Mouse (Mus musculus) midbrain, embryonic 16.5 days (tissue): ENCODE data around the gene Ephb3. TPM values are rescaled to one million over a fixed set of nuclear protein-coding genes. Genes with fewer than 3 reads are reported as not detected.

ENCODE experiments used
- ATAC-seq: fragments of 200-750 bp; cut with Nextera tagmentation; 2 replicates; pipeline ENCODE4 v1.8.0; 2017; ENCODE audit warnings: moderate TSS enrichment
- H3K27ac ChIP-seq: fragments of 300-500 bp; sonication (generic); 2 replicates; pipeline ENCODE4 v1.5.1; 2014; ENCODE audit warnings: mild to moderate bottlenecking, low read length, mixed read lengths
- H3K27me3 ChIP-seq: fragments of 300-500 bp; sonication (generic); 2 replicates; pipeline ENCODE4 v1.6.1; 2014; ENCODE audit warnings: low read depth, low read length, mixed read lengths; ENCODE audit not compliant: control insufficient read depth, insufficient read depth
- H3K36me3 ChIP-seq: fragments of 300-500 bp; sonication (generic); 2 replicates; pipeline ENCODE4 v1.6.1; 2014; ENCODE audit warnings: mild to moderate bottlenecking, low read length, moderate library complexity, mixed read lengths; ENCODE audit not compliant: control insufficient read depth, insufficient read depth
- H3K4me1 ChIP-seq: fragments of 300-500 bp; sonication (generic); 2 replicates; pipeline ENCODE4 v1.6.1; 2014; ENCODE audit warnings: mild to moderate bottlenecking, low read length, mixed read lengths; ENCODE audit not compliant: control insufficient read depth, insufficient read depth
- H3K4me2 ChIP-seq: fragments of 300-500 bp; sonication (generic); 2 replicates; pipeline ENCODE4 v1.6.1; 2014; ENCODE audit warnings: mild to moderate bottlenecking, low read length, mixed read lengths
- H3K4me3 ChIP-seq: fragments of 300-500 bp; sonication (generic); 2 replicates; pipeline ENCODE4 v1.5.1; 2014; ENCODE audit warnings: low read depth, mild to moderate bottlenecking, low read length, moderate library complexity, mixed read lengths
- H3K9ac ChIP-seq: fragments of 300-500 bp; sonication (generic); 2 replicates; pipeline ENCODE4 v1.6.1; 2014; ENCODE audit warnings: low read depth, low read length, mixed read lengths
- H3K9me3 ChIP-seq: fragments of 300-500 bp; sonication (generic); replicated peaks from 2 replicates; pipeline ENCODE4 v1.6.1; 2014; ENCODE audit warnings: mild to moderate bottlenecking, low read length, mixed read lengths; ENCODE audit not compliant: control insufficient read depth, poor library complexity, severe bottlenecking
- WGBS: fragments of 180-500 bp; shearing (Covaris S2); extraction: QIAGEN DNeasy Blood & Tissue Kit; methylation state at CpG from one replicate; pipeline ENCODE4 v1.1.7; 2014; 5-methylcytosine and 5-hydroxymethylcytosine counted together
- polyA plus RNA-seq: library from polyadenylated mRNA; unstranded; fragments of >200 nt; fragmentation: Nextera tagmentation; extraction: Ambion mirVana; gene quantifications from 2 replicates; pipeline ENCODE4 v1.2.1, GENCODE M21; 2015

The Ephb3 gene
- polyA plus RNA-seq, 1 experiment from 2014 or later: 11.3 TPM

GRCm38 (mm10) chr16:21235135-21235534 is 30.6 kb downstream of the Ephb3 start:
- H3K4me2 ChIP-seq: no peak overlapping the region
- H3K9ac ChIP-seq: no peak overlapping the region
- H3K4me3 ChIP-seq: no peak overlapping the region
- H3K27me3 ChIP-seq: no peaks in the 10 kb centered on the region
- WGBS: 71% methylated on average over 8 of the region's 8 CpGs
- no peak for ATAC-seq
- 0 out of 2 replicates have a peak, but pooled peaks cover 2% of the 10 kb centered on the region for H3K4me1 ChIP-seq
- no peaks in the 10 kb centered on the region for H3K36me3 ChIP-seq
- no peaks in the 10 kb centered on the region for H3K9me3 ChIP-seq
- no peak overlapping the region for H3K27ac ChIP-seq

- Histone ChIP-seq H3K4me2 (no peak overlapping the region), H3K27ac (no peak overlapping the region), H3K9me3 (no peaks in the 10 kb centered on the region), H3K36me3 (no peaks in the 10 kb centered on the region), H3K9ac (no peak overlapping the region), H3K4me3 (no peak overlapping the region), H3K27me3 (peaks cover 4% of the 10 kb centered on the region; the same call in 1 of the 2 replicates), H3K4me1 (0 out of 2 replicates have a peak, but pooled peaks cover 2% of the 10 kb centered on the region)
- WGBS: 8% methylated on average over 5 of the region's 5 CpGs
- ATAC-seq: 0 out of 2 replicates have a peak, but pooled peaks have one; percentile 47
These were observed 34.2 kb downstream of the Ephb3 start for GRCm38 (mm10) chr16:21238722-21239121.

GRCm38 (mm10) chr16:21240547-21240946 is 36.0 kb downstream of the Ephb3 start:
- Histone ChIP-seq H3K4me1 (peaks cover 5% of the 10 kb centered on the region; the same call in 1 of the 2 replicates), H3K4me2 (no peak overlapping the region), H3K36me3 (no peaks in the 10 kb centered on the region), H3K9ac (no peak overlapping the region), H3K9me3 (no peaks in the 10 kb centered on the region), H3K27ac (no peak overlapping the region), H3K27me3 (peaks cover 4% of the 10 kb centered on the region; the same call in 1 of the 2 replicates), H3K4me3 (no peak overlapping the region)
- 60% methylated on average over 3 of the region's 3 CpGs for WGBS
- ATAC-seq: no peak

- H3K36me3 ChIP-seq: no peaks in the 10 kb centered on the region
- H3K4me2 ChIP-seq: no peak overlapping the region
- no peaks in the 10 kb centered on the region for H3K9me3 ChIP-seq
- no peak for ATAC-seq
- no peak overlapping the region for H3K9ac ChIP-seq
- peaks cover 7% of the 10 kb centered on the region for H3K4me1 ChIP-seq
- H3K4me3 ChIP-seq: no peak overlapping the region
- peaks cover 4% of the 10 kb centered on the region; the same call in 1 of the 2 replicates for H3K27me3 ChIP-seq
- no peak overlapping the region for H3K27ac ChIP-seq
These were observed 36.5 kb downstream of the Ephb3 start for GRCm38 (mm10) chr16:21241030-21241429.

GRCm38 (mm10) chr16:21242946-21243345 is 38.4 kb downstream of the Ephb3 start:
- no peak overlapping the region for H3K9ac ChIP-seq

GRCm38 (mm10) chr16:21244803-21245202 is 40.2 kb downstream of the Ephb3 start:
- ATAC-seq: no peak
- H3K4me3 ChIP-seq: no peak overlapping the region
- H3K4me2 ChIP-seq: no peak overlapping the region
- WGBS: 61% methylated on average over 3 of the region's 3 CpGs
- H3K27ac ChIP-seq: no peak overlapping the region
- no peak overlapping the region for H3K9ac ChIP-seq
- peaks cover 24% of the 10 kb centered on the region for H3K27me3 ChIP-seq
- no peaks in the 10 kb centered on the region for H3K36me3 ChIP-seq
- peaks cover 25% of the 10 kb centered on the region for H3K4me1 ChIP-seq
- no peaks in the 10 kb centered on the region for H3K9me3 ChIP-seq

More at GRCm38 (mm10) chr16:21242946-21243345, 38.4 kb downstream of the Ephb3 start:
- ATAC-seq: no peak
- Histone ChIP-seq H3K4me1 (peaks cover 17% of the 10 kb centered on the region), H3K27me3 (peaks cover 14% of the 10 kb centered on the region), H3K36me3 (no peaks in the 10 kb centered on the region), H3K4me2 (no peak overlapping the region), H3K27ac (no peak overlapping the region), H3K9me3 (no peaks in the 10 kb centered on the region), H3K4me3 (no peak overlapping the region)
- WGBS: 39% methylated on average over 8 of the region's 8 CpGs

- H3K36me3 ChIP-seq: no peaks in the 10 kb centered on the region
- H3K4me3 ChIP-seq: no peak overlapping the region
- 10% methylated on average over 7 of the region's 7 CpGs for WGBS
- H3K27ac ChIP-seq: no peak overlapping the region
- no peaks in the 10 kb centered on the region for H3K9me3 ChIP-seq
- H3K9ac ChIP-seq: no peak overlapping the region
- no peak for ATAC-seq
- H3K4me1 ChIP-seq: peaks cover 25% of the 10 kb centered on the region
- no peak overlapping the region for H3K4me2 ChIP-seq
- peaks cover 27% of the 10 kb centered on the region for H3K27me3 ChIP-seq
These were observed 40.8 kb downstream of the Ephb3 start for GRCm38 (mm10) chr16:21245387-21245786.

GRCm38 (mm10) chr16:21245931-21246390 is 41.4 kb downstream of the Ephb3 start:
- H3K36me3 ChIP-seq: no peaks in the 10 kb centered on the region
- peak overlapping the region; percentile 47 for H3K4me3 ChIP-seq
- no peaks in the 10 kb centered on the region for H3K9me3 ChIP-seq
- WGBS: 0% methylated on average over 28 of the region's 29 CpGs
- peak overlapping the region; percentile 94 for H3K4me2 ChIP-seq
- peaks cover 25% of the 10 kb centered on the region for H3K4me1 ChIP-seq
- peak overlapping the region; percentile 64 for H3K9ac ChIP-seq
- peak; percentile 88 for ATAC-seq
- H3K27me3 ChIP-seq: peaks cover 27% of the 10 kb centered on the region
- H3K27ac ChIP-seq: no peak overlapping the region

- no peak overlapping the region for H3K27ac ChIP-seq
- peak overlapping the region; percentile 94 for H3K4me2 ChIP-seq
- peaks cover 25% of the 10 kb centered on the region for H3K4me1 ChIP-seq
- peak; percentile 50 for ATAC-seq
- H3K27me3 ChIP-seq: peaks cover 27% of the 10 kb centered on the region
- H3K9me3 ChIP-seq: no peaks in the 10 kb centered on the region
- peak overlapping the region; percentile 47 for H3K4me3 ChIP-seq
- H3K36me3 ChIP-seq: no peaks in the 10 kb centered on the region
- peak overlapping the region; percentile 64 for H3K9ac ChIP-seq
- under 1% methylated on average over 33 of the region's 33 CpGs for WGBS
These were observed 42.0 kb downstream of the Ephb3 start for GRCm38 (mm10) chr16:21246391-21247036.
